Mouse (Mus musculus) left cerebral cortex, adult 6 months (tissue): ENCODE results near the gene Ddx4. TPM values are rescaled to one million over a fixed set of nuclear protein-coding genes. Genes with fewer than 3 reads are reported as not detected.

Experiments used
- long read RNA-seq, 2 experiments: library from polyadenylated mRNA; unstranded; transcript quantifications; one replicate each; pipeline ENCODE4 v2.0.0; 2019 to 2020
- polyA plus RNA-seq: library from polyadenylated mRNA; unstranded; fragments of <200 nt; fragmentation: Nextera tagmentation; gene quantifications from 2 replicates; pipeline ENCODE4 v1.2.3, GENCODE M21; 2021

Gene Ddx4
- 0.15 and 0.25 TPM in 2 replicates for polyA plus RNA-seq
- long read RNA-seq, experiment 1, transcript Ddx4-202 (22 exons, 3,012 nt), result major isoform, 6 of 13 reads
- long read RNA-seq, experiment 1, partial matches to known transcripts, result 2 of 13 reads
- long read RNA-seq, experiment 1, other reads (novel, unspliced or antisense), result 5 of 13 reads
- long read RNA-seq, experiment 2, result 0 reads

DNA sequence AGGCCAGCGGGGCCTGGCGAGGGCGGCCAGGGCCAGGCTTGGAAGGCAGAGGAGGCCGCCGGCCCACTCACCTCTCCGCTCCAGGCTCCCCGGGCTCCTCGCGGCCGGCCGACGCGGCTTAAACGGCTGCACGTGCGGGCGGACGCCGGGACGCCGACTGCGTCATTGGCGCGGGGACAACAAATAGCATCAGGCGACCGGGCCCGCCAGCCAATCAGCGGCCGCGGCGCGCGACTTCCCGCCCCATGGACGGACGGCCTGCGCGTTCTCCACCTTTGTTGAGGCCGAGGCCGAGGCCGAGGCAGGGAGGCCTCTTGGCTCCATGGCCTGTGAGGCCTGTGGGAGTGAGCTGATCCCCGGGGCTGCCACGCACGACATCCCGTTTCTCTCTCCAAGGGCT, at the start of gene Ddx4:
Ddx4 (minus strand) TSS at position 271 of the 400 bp plus-strand sequence.

DNA sequence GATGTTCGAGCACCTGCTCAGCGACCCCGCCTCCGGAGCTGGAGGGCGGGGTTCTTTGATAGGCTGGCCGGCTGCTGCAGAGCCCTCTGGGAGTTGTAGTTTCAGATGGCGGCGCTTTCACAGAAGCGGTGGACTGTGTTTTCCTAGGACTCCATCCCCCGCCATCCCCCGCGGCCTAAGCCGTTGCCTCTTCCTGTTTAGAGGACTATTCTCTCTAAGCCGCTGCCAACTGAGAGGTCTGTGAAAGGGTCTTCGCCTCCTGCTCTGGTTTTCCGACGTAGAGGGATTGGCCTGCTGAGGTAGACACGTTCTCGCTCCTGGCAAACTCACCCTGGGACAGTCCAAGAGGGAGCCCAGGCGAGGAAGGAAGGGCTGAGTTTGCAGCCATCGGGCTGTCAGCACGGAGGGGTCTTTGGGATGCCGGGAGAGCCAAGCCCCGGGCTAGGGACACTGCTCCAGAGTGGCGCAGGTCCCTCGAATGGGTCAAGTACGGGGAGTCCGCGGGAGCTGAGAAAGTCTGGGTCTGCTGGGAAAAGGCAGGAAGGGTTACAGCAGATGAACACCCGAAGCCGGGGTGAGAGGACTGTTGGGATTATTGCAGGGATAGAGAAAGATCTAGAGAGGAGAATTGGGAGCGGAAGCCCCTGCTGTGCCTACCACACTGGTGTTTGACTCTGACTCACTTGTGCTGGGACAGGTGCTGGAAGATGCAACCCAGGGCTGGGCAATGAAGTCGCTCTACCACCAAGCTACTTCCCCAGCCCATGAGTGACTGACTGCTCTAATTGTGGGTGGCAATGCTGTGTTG, 8.5 kb upstream of the Ddx4 start, which contains the start of gene Slc38a9:
Slc38a9 (plus strand) TSS at position 178 of the 808 bp plus-strand sequence.

DNA sequence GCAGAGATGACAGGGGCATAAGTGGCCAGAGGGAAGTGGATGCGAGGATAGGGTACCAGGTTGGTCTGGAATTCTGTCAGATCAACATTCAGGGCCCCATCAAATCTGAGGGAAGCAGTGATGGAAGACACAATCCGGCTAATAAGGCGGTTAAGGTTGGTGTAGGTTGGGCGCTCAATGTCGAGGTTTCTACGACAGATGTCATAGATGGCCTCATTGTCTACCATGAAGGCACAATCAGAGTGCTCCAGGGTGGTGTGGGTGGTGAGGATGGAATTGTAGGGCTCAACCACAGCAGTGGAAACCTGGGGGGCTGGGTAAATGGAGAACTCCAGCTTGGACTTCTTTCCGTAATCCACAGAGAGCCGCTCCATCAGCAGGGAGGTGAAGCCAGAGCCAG, 58.0 kb downstream of the Ddx4 start, which contains the start of gene Il31ra:
Il31ra (minus strand) TSS at position 101 of the 400 bp plus-strand sequence.

Other genes with a start within 250 kb of the Ddx4 start
- 10.1 and 10.8 TPM in 2 replicates for gene Il6st, start 188.4 kb downstream of the Ddx4 start, polyA plus RNA-seq
- 0.04 TPM in 1 of 2 replicates, not detected in the other for gene Il31ra, start 58.1 kb downstream of the Ddx4 start, polyA plus RNA-seq
- gene Slc38a9, start 8.3 kb upstream of the Ddx4 start, polyA plus RNA-seq, result 3.4 and 4.3 TPM in 2 replicates
- 55.0 and 68.4 TPM in 2 replicates for gene Plpp1, start 148.3 kb upstream of the Ddx4 start, polyA plus RNA-seq